Mouse (Mus musculus) Muller cell, postnatal 12 days (primary cell): ENCODE data around the gene Atn1.

ENCODE experiments used
- DNase-seq: peaks from one replicate; pipeline ENCODE4 v3.0.0-alpha.2; 2015; ENCODE audit errors: inconsistent ontology term

Gene Atn1

GRCm38 (mm10) chr6:124740888-124741761 lies 15.2 kb downstream of the Atn1 start, which contains the start of gene Grcc10:
TSS of gene Grcc10 (minus strand) at chr6:124741374.
- DNase-seq: peak; percentile 95

- DNase-seq: no peak
These were observed 16.0 kb downstream of the Atn1 start for GRCm38 (mm10) chr6:124740211-124740887.

GRCm38 (mm10) chr6:124739231-124739796 lies 17.0 kb downstream of the Atn1 start:
- no peak for DNase-seq

DNA sequence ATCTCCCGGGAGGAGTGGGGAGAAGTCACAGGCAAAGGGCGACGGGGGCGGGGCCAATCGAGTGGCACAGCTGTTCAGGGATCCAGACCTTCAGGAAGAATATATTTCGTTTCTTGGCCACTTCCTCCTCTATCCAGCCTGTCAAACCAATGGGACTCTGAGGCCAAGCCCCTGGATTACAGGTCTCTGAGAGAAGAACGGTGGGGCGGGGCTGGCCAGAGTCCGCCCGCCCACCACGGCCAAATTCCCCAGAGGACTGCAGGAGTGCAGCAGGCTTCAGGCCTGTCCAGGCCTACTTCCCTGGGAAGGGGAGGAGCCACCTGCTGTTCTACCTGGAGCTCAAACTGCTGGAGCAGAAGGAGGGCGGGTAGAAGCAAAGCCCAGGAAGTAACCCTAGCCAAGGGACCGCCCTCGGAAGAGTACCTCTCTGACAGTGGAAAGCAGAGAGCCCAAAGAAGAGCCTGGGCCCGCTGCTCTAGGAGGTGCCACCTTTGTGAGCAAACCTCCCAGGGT lies 17.8 kb downstream of the Atn1 start, which contains the start of gene Ptpn6:
Ptpn6 (minus strand) TSS at position 204 of the 513 bp plus-strand sequence.
- DNase-seq: no peak

GRCm38 (mm10) chr6:124737040-124737439 lies 19.3 kb downstream of the Atn1 start:
- DNase-seq: no peak

- DNase-seq: no peak
These were observed 21.9 kb downstream of the Atn1 start for GRCm38 (mm10) chr6:124734417-124734816.

DNA sequence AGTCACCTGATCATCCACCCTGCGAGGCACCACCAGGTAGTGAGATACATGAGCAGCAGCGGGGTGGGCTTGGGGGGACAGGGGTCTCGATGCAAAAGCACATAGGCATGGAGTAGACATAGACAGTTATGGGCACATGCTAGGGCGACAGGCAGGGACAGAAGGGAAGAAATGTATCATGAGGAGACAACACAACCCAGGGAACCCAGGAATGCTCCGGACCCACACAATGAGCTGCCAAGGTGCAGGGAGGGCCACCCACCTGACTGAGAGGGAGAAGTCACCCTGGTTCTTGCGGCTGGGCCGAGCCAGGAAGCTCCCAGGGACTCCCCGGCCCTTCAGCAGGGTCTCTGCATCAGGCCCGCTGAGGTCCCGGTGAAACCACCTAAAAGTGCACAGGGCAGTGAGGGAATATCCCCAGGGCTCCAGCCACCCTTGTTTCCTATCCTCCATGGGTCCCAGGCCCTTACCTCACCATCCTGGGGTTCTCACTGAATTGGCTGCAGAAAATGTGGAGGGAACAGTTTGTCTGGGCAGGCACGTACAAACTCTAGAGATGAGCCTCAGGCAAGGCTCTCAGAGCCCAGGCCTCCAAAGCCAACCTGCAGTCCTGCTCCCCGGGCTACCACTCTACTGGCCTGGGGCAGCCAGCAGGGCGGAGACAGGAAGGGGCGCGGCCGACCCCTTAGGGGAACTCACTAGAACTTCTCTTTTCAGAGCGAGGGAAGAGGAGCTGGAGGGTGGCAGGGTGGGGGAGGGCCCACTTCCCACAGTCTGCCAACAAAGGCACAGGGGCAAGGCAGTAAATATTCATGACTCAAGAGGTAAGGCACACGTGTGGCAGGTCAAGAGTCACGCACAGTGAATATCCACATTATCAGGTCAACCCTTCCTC lies 23.6 kb downstream of the Atn1 start:
- DNase-seq: no peak

DNA sequence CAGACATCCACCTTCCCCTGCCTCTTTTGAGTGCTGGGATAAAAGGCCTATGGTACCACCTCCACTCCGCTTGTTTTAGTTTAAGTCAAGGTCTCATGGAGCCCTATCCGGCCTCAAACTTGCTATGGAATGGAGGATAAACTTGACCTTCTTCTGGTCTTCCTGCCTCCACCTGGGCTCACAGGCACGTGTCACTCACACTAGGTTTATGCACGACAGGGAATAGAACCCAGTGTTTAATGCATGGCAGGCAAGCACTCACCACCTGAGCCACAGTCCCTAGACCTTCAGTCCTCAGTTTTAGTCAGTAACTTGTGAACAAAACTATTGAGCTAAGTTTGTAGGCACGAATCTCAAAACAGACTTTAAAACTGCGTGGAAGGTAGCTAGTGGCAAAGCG lies 25.3 kb downstream of the Atn1 start:
- DNase-seq: no peak

DNA sequence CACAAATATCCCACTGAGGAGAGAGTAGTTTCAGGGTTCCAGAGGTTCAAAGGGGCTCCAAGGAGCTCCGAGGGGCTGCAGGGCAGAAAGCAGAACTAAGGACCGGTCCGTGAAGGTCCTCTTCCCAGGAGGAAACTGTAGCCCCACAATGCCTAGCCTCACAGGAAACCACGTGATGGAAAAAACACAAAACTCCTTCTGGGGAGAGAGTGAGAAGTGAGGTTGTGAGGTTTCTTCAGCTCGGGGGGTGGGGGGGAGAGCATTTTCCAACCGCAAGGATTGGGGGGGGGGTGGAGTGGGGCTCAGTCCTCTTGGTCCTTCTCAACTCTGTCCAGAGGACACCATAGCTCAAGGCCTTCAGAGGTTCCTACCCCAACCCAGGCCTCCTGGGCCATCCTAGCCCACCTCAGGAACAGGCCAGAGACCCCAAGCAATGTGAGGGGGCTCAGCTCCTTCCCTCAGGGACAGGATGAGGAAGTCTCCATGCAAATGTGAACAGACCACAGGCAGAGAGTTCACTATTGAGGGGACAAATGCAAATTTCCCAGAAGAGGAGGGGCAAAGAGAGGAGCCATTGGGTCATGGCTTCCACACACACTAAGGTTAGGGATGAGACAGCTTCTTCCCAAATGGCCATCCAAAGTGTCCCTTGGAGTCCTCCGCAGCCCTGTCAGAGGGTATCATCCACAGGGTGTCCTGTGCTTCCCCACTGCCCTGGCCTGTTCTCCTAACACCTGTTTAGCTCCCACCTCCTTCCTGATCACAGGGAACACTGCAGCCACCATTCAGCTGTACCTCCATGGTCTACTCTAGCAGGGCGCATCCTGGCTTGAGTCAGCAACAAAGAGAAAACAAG lies 26.2 kb downstream of the Atn1 start:
- no peak for DNase-seq

- no peak for DNase-seq
These were observed 27.7 kb downstream of the Atn1 start for GRCm38 (mm10) chr6:124728621-124729020.

GRCm38 (mm10) chr6:124724472-124724871 lies 31.9 kb downstream of the Atn1 start:
- DNase-seq: no peak

DNA sequence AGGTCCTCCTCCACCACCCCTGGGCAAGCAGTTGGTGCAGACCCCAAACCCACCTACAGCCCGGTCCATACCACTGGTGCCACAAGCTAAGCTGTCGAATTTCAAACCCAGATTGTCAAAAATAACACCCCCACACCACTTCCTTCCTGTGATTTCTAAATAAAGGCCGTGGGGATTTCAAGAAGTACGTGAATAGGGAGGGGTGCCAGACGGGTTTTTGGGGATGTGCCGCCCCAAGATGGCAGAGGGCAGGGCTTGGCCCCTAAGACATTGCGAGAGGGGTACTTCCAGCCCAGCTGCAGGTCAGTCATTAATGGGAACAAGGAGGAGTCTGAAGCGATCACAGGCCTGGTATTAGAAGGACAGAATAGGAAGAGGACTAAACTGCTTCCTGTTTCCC lies 32.8 kb downstream of the Atn1 start:
- DNase-seq: no peak

DNA sequence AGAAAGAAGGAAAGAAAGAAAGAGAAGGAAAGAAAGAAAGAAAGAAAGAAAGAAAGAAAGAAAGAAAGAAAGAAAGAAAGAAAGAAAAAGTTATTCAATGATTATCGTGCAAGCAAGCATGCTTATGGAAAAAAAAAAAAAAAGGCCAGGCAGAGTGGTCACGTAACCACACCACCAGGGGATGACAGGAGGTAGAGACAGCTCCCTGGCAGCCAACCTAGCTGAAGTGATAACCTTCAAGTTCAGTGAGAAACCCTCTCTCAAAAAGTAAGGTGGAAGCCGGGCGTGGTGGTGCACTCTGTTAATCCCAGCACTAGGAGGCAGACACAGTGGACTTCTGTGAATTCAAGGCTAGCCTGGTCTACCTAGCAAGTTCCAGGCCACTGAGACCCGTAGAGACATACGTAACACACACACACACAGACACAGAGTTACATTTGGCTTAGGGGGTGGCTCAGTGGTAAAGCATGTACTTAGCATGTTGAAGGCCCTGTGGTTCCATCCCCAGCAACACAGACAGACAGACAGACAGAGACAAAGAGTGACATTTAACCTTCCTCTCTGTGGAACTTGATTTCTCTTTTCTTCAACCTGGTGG lies 33.3 kb downstream of the Atn1 start:
- no peak for DNase-seq

DNA sequence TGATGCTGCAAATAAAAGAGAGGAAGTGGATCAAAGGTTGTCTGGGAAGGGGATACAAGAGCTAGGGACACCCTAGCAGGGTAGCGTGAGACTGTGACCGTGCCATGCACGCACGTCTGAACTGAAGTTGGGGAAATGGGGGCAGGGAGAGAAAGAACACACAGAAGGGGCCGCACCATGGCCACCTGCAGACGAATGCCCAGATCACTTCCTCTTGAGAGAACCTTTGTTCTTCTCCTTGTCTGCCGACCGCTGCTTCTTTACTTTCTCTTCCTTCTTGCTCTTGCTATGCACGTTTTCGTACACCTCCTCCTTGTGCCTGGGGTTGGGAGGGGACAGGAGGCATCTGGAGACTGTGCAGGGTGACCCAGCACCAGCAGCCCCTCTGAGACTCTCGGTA lies 35.4 kb downstream of the Atn1 start:
- no peak for DNase-seq

DNA sequence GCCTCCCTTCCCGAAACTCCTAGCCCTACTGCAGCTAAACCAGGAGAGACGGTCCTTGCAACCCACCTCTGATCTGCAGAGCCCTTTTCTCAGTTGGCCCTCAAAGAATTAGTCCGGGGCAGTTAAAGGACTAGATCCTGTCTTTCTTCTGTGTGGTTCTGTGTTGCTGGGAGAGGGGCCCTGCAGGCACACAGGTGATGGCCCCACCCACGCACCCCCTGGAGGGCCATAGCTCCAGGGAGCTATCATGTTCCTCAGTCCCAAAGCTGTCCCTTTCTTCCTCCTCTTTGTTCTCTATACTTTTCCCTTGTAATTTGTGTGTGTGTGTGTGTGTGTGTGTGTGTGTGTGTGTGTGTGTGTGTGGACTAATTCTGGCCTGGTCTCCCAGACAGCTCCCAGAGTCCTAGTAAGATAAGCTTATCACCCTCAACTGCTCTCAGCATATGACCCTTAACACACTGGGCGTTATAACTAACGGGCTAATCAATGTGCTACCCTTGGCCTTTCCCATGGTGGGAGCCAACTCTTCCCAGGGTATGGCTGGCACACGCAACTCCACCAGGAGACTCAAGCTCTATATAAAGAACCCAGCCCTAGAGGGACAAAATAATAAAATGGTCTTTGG lies 36.9 kb downstream of the Atn1 start:
- no peak for DNase-seq

DNA sequence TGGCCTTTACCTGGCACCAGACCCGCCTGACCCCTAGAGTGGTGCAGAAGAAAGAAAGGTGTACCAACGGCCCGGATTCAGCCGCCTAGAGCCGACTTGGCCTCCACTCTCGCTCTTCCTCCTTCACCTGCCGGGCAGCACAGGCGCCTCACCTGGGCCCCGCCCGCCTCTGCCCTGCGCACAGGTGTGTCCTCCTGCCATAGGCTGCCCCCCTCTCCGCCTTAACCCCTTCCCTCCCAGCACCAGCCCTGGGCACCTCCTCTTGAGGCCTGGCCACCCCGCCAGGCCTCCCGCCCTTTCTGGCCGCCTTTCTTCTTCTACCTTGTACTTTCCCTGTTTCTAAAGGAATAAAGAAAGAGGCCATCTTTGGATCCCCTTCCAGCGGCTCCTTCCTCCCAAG lies 37.6 kb downstream of the Atn1 start:
- no peak for DNase-seq

- no peak for DNase-seq
These were observed 38.4 kb downstream of the Atn1 start for GRCm38 (mm10) chr6:124717968-124718367.

GRCm38 (mm10) chr6:124716864-124717490 lies 39.3 kb downstream of the Atn1 start:
- DNase-seq: no peak

- DNase-seq: no peak
These were observed 43.4 kb downstream of the Atn1 start for GRCm38 (mm10) chr6:124712918-124713317.
